Mouse (Mus musculus): ENCODE results near the gene Zc3h6.
A peak's percentile ranks its signal among the peaks of the same experiment; 100 is the strongest.
"Not testable (repeated sequence)": the region's sequence is repeated elsewhere in the genome, so short reads cannot be mapped to it uniquely, and the experiment has no call there.

The Zc3h6 gene

DNA sequence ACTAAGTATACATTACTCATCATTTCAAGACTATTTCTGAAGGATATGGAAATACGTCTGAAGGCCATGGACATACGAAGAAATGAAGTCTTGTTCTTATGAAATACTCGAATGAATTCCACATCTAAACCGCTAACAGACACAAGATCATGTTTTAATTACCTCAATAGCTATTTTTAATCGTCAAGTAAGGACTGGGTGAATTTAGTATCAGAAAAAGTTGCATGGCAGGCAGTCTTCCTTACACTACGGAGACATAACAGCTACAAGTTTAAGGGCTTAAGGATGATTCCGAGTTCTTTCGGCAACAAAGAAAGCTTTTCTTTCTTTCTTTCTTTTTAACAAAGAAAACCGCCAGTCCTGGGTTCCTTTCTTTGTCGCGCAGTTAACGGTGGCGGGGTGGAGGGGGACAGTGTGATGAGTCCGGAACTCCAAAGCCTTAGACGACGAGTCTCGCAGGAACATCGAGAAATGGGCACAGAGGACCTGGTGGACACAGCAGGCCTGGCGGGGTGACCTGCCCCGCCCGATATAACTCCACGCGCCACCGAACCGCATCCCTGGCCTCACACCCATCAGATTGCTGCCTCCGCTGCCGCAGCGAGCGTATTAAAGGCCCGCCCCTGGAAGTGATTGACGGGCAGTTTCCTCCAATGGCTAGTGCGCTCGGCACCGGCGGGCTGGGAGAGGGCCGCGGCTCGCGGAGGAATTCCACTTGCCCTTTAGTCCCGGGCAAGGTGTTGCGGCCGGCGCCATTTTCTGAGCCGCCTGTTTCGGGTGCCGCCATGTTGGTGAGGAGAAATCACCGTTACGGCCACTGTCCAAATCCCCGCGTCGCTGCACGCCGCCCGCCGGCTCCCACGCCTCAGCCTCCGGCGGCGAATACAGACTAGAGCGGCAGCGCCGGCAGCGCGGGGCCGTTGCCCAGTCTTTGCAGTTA is at the start of gene Zc3h6:
Zc3h6 (plus strand) TSS at position 762 of the 940 bp plus-strand sequence.
- peak; percentile 62 for DNase-seq (ENCODE audit: extremely low read depth, low read depth, low spot score)

DNA sequence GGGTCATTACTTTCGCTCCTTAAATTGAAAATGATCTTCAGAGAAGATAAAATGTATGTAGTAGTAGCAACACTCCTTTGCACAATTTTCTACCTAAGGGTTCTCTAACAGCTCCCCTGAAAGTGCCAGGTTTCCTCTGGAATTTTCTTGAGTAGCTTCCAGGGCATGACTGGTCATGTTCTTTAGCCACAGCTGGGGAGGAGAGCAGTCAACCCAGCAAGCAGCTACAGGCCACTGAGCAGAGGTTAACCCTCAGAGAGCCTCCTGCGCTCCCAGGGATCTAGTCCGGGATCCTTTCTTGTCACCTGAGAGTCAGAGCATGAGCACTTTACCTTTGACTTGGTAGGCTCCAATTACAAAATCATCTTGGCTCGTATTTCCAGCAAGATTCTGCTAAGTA is 42.4 kb upstream of the Zc3h6 start:
- DNase-seq (ENCODE audit: extremely low read depth, low read depth, low spot score), result peak; percentile 63

DNA sequence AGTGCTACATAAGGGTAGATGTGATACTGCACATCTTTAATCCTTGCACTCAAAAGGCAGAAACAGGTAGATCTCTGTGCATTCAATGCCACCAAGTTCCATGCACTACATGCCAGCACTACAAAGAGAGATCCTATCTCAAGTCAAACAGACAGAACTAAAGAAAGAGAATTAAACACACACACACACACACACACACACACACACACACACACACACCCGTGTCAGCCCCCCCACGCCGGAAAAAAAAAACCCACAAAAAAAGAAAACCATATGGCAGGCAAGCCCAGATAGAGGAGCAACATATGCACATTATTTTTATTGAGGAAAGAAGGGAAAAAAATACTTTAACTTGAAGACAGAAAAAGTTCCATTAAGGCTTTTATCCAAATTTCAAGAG is 38.8 kb upstream of the Zc3h6 start:
- DNase-seq (ENCODE audit: extremely low read depth, low read depth, low spot score), result no peak

DNA sequence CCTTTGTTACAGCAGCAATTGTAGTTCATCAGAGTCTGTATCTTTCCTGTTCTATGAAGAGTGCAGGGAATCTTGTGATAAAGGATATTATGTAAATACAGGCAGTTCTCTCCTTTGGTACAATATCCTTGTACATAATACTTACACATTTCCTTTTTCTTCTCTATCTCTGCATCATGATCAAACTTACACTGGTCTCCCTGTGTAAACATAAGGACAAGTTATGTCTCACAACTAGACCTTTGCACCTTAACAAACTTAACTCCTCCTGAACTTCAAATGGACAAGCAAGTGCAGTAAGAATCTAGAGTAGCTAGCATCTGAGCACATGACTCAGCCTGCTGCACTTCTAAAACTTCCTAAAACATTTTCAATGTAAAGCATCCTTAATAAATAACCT is 36.5 kb upstream of the Zc3h6 start:
- DNase-seq (ENCODE audit: extremely low read depth, low read depth, low spot score), result no peak

DNA sequence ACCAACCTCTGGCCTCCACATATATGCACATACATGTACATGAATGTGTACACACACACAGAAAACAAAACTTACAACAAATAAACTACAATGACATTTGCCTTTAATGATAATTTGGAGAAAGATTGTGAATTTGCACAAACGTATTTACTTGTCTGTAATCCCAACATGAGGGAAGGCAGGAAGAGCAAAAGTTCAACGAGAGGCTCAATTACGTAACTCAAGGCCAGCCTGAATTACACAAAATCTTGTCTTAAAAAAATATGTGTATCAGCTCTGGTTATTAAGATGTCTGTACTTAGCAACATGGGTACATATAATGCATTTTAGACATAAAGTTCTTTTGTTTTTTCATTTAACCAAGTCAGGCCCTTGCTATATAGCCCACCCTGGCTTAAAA is 30.9 kb upstream of the Zc3h6 start:
- DNase-seq (ENCODE audit: extremely low read depth, low read depth, low spot score), result no peak

DNA sequence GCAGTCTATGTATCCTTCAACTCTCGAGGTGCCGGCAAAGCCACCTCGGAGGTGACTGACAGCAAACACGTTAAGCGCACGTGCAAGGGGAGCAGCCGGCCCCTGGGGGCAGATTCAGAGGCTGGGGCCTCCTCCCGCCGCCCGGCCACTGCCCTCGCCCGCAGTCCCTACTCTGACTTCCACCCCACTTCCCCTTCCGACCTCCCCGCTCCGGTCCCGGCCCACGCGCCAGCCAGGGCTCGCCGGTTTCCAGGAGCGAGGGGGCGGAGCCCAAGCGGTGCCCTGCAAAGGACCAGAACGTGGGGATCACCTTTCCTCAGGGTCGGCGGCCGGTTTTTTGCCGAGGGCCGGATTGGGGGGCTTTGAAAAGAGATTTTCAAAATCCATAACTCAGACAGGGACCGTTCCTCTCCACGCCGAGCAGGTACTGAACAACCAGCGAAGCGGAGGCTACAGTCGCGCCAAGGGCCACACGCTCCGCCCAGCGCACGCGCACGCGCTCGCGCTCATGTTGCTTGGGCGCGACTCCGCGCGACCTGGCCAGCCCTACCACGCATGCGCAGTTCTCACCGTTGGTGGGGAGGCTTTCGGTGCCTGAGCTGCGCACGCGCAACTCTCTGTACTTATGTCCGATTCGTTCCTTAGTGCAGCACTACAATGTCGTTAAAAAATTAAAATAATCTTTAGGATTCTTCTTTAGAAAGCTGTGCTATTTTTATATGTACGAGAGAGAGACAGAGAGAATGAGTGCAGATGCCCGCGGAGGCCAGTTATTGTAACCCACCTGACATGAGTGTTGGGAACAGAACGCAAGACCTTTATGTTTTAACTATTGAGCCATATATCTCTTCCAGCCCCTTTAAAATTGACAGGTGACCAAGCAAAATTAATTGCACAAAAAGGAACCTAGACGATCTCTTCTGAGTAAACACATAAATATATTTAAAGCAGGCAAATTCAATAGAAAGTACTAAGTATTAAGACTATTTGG is 23.4 kb upstream of the Zc3h6 start, which contains the start of gene Zc3h8:
Zc3h8 (minus strand) TSS at position 540 of the 991 bp plus-strand sequence.
- DNase-seq (ENCODE audit: extremely low read depth, low read depth, low spot score), result no peak

DNA sequence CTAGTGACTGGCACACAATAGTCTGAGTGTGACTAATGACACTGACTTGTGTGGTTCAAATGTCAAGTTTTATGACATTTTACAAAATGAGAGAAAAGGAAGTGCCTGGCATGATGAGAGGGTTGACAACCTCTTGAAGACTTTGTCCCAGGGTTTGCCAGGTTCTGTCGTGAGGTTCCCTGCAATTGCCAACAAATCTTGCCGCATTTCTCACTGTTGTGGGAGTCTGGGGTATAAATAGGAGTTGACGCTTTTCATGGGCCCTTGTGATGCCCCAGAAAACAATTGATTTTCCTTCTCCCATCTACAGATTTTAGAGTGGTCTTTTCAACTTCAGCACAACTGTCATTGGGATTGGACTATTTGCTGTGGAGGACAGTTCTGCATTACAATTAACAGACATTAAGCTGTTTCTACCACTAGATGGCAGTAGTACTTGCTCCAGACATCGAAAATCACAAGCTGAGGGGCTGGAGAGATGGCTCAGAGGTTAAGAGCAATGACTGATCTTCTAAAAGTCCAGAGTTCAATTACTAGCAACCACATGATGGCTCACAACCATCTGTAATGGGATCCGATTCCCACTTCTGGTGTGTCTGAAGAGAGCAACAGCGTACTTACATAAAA is 19.1 kb upstream of the Zc3h6 start:
- no peak for DNase-seq (ENCODE audit: extremely low read depth, low read depth, low spot score)

DNA sequence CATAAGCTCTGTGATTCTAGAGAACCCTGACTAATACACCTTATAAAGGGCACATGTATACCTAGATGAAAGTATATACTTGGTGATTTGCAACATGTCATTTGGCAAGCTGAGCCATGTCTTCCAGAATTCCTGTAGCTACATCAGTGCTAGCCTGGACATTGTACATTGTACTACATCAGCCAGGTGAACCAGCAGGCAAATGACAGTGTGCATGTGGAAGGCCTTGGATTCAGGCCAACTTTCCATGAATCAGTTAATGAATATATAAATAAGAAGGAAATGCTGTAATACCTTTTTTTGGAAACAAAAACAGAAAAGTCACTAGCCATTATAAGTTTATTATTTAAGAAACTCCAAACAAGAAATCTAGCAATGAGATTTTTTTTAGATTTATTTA is 13.0 kb upstream of the Zc3h6 start:
- no peak for DNase-seq (ENCODE audit: extremely low read depth, low read depth, low spot score)

DNA sequence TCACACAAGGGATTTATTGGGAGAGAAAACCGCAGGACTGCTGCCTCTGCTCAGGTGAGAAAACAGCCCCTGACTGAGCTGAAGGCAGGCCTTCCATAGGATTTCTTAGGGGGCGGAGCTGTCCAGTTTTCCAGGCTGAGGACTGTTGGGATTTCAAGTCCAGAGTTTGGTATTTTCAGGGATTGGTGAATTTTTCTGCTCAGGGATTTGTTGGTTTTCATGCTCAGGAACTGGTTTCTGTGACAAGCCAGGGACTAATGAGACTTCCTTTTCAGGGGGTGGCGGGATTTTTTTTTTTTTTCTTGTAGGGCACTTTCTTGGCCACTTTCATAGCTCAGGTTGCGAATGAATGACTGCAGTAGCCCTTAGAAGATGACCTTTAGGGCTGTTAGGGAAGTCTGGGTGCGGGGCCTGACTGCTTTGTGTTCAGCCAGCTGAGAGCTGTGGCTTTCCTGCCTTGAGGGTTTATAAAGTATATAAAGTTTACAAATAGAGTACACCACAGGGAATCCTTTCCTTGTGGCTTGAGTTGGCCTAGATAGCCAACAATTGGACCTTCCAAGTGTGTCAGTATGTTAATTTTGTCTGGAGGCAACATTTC is 1.6 kb upstream of the Zc3h6 start:
- DNase-seq (ENCODE audit: extremely low read depth, low read depth, low spot score), result no peak

DNA sequence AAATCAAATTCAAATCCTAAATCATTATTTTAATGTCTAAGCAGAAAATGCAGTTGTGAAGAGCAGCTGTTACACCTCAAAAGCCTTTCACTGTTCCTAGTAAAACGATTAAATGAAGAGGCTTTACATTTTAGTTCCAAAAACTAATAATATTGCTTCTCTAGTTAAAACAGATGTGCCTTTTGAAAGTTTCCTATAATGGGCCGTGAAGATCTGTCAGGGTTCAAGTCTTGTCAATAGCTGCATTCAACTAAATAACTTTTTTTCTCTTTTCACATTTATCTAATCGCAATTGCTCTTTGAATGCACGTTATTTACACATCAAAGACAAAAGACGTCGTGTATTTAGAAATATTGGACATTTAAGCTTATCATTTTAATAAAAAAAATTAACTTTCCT is 966 bp upstream of the Zc3h6 start:
- DNase-seq (ENCODE audit: extremely low read depth, low read depth, low spot score), result no peak

DNA sequence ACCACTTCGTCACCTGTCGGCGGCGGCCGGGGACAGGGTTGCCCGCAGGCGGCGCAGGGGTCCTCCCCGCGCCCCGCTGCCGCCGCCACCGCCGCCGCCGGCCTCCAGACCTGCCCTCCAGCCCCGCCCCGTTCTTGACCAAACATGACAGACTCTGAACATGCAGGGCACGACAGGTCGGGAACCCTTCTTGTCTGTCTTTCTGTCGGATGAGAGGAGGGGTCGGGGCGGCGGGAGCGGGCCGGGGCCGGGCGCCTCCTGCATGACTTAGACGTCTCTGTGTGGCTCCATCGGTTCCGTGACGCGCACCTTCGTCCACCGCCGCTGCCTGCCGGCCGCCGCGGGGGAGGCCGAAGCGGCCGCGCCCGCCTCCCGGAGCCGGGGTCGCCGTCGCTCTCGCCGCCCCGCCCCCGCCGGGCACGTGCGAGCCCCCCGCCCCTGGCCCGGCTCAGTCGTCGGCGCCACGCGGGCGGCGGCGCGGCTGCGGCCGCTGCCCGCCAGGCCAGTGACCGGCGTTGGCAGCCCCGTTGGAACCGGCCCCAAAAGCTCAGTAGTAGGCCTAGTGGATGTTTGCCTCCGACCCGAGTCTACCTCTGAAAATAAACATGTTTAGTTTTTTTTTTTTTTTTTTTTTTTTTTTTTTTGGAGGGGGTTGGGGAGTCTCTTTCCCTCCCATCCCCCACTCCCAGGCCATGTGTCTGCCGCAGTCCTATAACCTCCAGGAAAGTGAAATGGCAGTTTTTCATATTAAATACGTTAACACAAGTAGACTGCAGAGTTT is 649 bp downstream of the Zc3h6 start, which contains the start of gene Gm10762:
Gm10762 (minus strand) TSS at position 65 of the 781 bp plus-strand sequence.
- DNase-seq (ENCODE audit: extremely low read depth, low read depth, low spot score), result no peak

DNA sequence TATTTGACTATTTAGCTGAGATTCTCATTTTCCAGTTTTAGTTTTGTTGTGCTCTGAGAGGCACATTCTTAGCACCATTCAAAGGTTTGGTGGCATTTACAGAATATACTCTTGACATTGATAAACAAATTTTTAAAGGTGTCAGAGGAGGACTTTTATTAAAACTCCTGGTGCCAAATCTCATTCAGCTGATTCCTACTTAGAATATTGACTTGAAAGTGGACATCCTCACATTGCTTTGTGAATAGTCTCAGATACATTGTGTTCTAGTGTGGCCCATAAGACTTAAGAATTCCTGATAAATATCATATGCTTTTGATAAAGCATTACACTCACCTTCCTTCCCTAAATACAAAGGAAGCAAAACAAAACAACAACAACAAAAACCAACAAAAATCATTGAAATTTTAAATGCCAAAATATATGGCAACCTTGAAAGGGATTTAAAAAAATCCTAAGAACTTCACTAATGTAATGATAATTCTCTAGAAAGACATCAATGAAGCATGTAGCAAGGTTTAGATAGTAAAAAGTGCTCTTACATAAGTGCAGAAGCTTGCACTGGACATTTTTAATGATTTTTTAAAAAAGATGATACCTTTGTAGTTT is 1.4 kb downstream of the Zc3h6 start:
- no peak for DNase-seq (ENCODE audit: extremely low read depth, low read depth, low spot score)

DNA sequence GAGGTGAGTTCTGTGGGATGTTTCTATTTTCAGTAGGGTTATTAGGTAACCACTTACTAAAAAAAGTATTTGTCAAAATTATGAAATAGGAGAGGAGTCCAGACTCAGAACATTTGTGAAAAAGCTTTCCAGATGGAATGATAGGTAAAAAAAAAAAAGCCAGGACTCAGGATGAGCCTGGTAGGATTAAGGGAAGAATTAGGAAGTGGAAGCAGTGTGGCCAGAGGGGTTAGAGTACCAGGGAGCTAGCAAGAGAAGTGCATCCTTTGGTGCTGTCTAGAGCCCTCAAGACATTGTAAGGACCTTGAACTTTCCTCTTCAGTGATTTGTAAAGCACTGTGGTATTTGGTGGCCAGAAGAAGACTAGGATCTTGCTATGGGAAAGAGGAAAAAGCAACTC is 5.1 kb downstream of the Zc3h6 start:
- DNase-seq (ENCODE audit: extremely low read depth, low read depth, low spot score), result no peak

DNA sequence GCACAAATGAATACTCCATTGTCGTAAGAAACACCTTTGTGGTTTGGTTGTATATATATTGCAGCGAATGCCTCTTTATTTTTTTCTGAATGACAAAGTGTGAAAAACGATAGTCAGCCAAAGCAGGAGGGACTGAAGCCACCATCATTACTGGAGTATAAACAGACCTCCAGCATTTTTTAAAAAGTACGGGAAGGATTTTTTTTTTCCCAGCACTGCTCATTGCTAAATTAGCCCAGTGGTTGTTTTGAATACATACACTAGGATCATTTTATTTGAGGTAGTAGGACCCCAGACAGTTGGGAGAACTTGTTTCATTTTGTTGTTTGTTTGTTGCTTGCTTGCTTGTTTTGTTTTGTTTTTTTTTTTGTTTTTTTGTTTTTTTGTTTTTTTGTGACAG is 8.4 kb downstream of the Zc3h6 start:
- DNase-seq (ENCODE audit: extremely low read depth, low read depth, low spot score), result no peak

DNA sequence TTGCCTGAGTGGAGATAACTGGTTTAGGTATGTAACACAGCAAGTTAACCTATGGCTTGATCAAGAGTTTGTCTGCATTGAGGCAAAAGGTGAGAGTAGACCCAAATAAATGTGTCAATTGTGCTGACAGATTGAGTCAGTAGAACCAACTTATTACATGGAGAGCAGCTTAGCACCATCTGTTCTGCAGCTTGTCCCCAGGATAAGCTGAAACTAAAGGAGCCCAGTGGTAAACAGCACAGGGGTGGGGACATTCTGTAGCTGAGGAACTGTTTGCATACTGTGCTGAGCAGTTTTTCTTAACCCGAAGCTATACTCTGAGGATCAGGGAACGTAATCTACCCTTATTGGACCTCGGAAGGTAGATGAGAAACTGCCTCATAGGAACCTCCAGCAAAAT is 17.5 kb downstream of the Zc3h6 start:
- no peak for DNase-seq (ENCODE audit: extremely low read depth, low read depth, low spot score)

DNA sequence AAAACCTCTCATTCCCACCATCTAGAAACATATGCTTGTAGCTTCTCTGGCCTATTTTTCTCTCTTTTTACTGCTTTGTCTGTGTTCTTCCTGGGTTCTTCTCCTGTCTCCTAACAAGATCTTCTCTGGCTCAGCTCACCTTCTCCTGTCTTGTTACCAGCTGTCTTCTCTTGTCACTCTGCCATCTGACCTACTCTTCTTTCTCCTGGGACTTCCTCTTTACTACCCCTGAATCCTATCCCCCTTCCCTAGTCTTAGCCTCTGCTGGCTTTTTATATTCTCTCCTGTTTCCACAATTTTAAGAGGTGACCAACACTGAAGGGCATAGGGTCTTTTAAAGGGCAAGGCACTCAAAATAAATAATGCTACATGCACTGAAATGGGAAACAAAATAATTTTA is 37.7 kb downstream of the Zc3h6 start:
- DNase-seq (ENCODE audit: extremely low read depth, low read depth, low spot score), result no peak

DNA sequence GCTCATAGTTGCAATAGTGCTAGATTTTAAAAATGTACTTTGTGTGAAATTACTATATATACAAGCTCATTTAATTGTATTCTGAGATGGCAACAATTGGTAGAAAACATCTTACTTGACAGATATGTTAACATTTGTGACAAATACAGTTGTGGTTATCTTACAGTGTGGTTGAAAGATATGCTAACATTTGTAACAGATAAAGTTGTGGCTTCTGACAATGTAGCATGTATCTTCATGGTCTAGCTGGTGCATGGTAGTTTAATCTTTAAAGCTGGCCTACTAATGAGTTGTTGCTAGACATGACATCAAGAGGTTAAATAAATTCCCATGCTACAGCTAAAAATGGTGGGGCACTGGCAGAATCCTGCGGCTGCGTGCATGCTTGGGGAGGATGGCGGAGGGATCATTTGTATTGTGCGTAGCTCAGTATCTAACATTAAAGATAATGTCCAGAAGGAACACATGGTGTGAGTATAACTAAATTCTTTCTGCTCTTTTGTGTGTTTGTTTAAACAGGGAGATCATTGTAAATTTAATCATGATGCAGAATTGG is 39.1 kb downstream of the Zc3h6 start:
- DNase-seq (ENCODE audit: extremely low read depth, low read depth, low spot score), result no peak

DNA sequence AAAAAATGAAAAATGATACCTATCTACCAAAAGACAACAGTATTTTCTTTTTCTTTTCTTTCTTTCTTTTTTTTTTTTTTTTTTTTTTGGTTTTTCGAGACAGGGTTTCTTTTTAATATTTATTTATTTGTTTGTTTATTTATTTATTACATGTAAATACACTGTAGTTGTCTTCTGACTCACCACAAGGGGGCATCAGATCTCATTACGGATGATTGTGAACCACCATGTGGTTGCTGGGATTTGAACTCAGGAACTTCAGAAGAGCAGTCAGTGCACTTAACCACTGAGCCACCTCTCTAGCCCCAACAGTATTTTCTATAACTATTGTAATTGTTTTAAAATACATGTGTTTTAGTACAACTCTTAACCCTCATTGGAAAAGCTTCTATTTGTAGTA is 41.7 kb downstream of the Zc3h6 start:
- not testable (repeated sequence) for DNase-seq (ENCODE audit: extremely low read depth, low read depth, low spot score)

DNA sequence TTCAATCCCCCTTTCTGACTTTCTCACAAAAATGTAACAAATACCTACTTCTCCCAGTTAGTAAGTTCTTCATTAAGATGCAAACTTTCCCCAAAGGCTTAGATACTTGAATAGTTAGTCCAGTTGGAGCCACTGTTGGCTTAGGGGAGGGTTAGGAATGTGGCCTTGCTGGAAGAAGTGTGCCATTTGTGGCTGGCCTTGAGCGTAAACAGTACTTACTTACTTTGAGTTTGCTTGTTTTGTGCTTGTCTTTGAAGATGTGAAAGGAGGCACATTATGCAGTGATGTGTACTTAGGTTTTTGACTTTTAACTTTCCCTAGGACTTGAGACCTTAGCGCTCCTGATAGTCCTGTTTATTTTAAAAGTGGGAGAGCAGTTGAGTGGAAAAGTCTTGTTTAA is 52.9 kb downstream of the Zc3h6 start:
- DNase-seq (ENCODE audit: extremely low read depth, low read depth, low spot score), result no peak
